Mouse (Mus musculus) adrenal gland, postnatal 4 days (tissue): ENCODE results near the gene Selenof. TPM values are rescaled to one million over a fixed set of nuclear protein-coding genes. Genes with fewer than 3 reads are reported as not detected.
A peak's percentile ranks its signal among the peaks of the same experiment; 100 is the strongest.
"Not testable (repeated sequence)": the region's sequence is repeated elsewhere in the genome, so short reads cannot be mapped to it uniquely, and the experiment has no call there.

Experiments used
- DNase-seq, 2 experiments: peaks; one replicate each; pipeline ENCODE4 v3.0.0; 2021 to 2022; ENCODE audit warnings: low spot score in 2 of 2, mixed read lengths in 2 of 2
- total RNA-seq, 2 experiments: library from RNA; stranded (reverse); gene quantifications; 2 replicates each; pipeline ENCODE4 v1.2.3; 2021

The Selenof gene
- total RNA-seq, 2 experiments from 2014 or later = 288 to 291 TPM

GRCm38 (mm10) chr3:144597790-144598467 is 27.8 kb downstream of the Selenof start:
- no peak for DNase-seq

DNA sequence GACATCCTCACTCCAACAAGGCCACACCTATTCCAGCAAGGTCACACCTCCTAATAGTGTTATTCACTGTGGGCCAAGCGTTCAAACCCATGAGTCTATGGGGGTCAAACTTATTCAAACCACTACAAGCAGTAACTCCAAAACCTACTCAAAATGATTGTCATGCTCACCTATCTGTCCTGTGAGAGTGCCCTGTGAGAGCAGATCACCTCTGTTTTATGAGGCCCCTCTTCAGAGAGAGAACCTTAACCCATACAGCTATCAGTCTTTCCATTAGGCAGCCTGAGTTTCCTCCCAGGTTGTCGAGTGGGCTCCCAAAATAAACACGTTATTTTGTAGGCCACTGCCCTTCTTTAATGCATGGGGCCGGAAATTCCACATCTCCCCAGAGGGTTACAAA is 32.3 kb downstream of the Selenof start:
- no peak for DNase-seq

- no peak for DNase-seq
Measured at GRCm38 (mm10) chr3:144602819-144603218, 32.7 kb downstream of the Selenof start.

GRCm38 (mm10) chr3:144603558-144603957 is 33.5 kb downstream of the Selenof start:
- DNase-seq = no peak

DNA sequence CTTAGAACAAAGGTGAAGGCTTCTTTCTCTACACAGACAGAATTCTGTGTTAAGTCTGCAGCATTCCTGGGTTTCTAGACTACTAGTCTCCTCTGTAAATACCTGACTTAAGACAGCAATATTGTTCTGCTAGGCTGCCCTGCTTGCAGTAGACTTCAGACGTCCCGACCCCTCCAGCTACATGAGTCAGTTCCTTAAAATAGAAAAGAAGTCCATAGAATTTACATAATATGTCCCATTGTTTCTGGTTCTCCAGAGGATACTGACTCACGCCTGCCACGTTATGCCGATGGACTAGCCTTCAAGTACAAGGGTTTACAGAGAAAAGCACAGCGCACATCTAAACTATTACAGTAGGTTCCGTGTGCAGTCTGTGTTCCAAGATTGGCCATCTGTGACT is 34.1 kb downstream of the Selenof start:
- no peak for DNase-seq

DNA sequence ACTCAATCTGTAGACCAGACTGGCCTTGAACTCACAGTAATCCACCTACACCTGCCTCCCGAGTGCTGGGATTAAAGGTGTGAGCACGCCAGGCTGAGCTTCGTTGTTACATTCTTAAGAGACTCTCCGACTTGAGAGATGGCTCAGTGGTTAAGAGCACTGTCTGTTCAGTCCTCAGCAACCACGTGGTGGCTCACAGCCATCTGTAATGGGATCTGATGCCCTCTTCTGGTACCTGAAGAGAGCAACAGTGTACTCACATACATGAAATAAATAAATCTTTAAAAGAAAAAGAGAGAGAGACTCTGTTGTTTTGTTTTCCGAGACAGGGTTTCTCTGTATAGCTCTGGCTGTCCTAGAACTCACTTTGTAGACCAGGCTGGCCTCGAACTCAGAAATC is 35.7 kb downstream of the Selenof start:
- DNase-seq = not testable (repeated sequence)

DNA sequence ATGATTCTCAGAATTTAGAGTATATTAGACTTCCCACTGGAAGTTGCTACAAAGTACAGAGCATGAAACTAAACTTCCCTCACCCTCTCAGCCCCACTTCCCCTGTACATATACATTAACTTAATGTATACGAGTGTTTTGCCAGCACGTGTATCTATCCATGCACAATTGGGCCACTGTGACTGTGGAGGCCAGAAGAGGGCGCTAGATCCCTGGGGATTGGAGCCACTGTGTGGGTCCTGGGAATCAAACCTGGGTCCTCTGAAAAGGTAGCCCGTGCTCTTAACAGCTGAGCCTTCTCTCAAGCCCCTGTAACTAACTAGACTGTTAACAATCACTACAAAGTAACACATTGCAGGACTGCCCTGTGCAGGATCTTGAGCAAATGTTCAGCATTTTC is 36.3 kb downstream of the Selenof start:
- DNase-seq = no peak

- no peak for DNase-seq
Measured at GRCm38 (mm10) chr3:144608090-144608489, 38.0 kb downstream of the Selenof start.

- no peak for DNase-seq
Measured at GRCm38 (mm10) chr3:144610759-144611158, 40.7 kb downstream of the Selenof start.

GRCm38 (mm10) chr3:144611626-144612271 is 41.6 kb downstream of the Selenof start:
- no peak for DNase-seq

- DNase-seq = no peak
Measured at GRCm38 (mm10) chr3:144612382-144612781, 42.3 kb downstream of the Selenof start.

DNA sequence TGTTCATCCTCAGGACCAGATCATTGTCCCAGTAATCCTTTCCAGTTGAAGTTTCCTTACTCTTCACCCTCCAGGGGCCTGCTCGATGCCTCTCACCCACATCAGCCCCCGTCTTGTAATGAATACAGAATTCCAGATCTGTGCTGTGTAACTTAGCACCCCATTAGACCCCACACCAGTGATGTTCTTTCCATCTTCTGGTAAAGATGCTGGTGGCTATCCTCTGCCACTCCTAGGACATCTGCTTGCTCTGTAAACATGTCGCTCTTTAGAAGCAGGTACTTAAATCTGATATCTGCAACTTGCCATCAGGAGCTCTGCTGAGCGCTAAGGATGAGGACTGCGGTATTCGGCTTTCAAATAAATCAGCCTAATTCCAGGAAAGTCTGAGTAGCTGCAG is 44.2 kb downstream of the Selenof start:
- no peak for DNase-seq

DNA sequence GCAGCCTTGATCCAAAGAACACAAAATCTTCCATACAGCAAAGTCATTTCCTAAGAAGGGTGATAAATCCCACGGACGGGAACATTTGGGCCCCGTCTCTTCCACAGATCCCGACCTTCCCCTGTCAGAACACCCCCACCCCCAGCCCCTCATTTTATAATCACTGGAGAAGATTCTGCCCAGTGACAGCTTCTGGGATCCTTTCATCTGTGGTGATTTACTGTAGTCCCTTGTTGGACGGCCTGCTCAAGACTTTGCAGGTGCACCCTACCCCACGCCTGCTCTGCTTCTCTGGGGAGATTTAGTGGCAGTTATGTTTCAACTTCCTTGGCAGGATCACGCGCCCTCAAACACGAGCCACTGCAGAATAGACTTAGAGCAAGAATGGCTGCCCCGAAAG is 44.6 kb downstream of the Selenof start:
- DNase-seq = no peak

DNA sequence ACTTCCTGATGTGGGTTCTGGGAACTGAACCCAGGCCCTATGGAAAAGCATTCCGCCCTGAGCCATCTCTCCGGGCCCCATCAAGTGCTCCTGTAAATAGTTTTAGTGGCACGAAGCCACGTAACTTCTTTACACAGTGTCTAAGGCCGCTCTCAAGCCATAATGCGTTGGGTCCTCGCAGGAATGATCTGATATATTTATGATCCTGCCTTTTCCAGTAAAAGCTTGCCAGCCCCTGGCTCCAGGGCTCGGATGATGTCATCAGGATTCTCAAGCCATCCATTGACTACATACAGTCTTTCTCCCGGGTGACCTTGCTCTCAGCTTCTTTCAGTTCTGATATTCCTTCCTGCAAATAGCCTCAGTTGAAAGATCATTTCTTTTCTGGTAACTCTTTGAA is 45.4 kb downstream of the Selenof start:
- no peak for DNase-seq

DNA sequence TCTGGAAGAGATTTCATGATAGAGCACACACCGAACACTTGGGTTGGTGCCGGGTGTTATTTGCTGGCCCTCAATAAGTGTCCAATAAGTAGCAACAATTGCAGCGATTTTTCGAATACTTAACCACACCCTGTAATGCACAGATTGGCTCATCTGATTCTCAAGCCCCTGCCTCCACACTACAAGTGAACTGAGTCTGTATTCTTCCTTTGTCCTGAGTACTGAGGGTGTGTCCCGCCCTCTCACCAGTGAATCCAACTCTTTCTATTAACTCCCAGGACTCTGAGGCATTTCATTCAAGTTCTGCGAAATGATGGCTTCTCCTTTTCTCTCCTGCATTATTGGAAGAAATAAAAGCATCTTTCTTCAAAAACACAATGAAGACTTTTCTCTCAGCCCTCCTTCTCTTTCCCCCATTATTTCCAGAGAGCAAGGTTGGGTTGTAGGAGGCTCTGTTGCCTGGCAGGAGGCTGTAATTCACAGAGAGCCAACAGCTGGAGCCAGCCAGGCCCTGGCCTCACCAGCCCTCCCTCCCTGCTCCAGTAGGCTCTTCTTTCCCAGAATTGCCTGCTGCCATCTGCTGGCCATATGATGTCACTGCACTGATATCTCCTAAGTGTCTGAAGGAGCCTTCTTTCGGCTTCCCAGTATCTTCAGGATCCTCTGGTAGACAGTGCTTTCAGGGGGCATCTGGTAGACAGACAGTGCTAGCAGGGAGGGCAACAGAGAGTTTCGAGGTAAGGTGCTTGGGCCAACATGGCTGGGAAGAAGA is 46.7 kb downstream of the Selenof start:
- peak; percentile 42 to 65 for DNase-seq

DNA sequence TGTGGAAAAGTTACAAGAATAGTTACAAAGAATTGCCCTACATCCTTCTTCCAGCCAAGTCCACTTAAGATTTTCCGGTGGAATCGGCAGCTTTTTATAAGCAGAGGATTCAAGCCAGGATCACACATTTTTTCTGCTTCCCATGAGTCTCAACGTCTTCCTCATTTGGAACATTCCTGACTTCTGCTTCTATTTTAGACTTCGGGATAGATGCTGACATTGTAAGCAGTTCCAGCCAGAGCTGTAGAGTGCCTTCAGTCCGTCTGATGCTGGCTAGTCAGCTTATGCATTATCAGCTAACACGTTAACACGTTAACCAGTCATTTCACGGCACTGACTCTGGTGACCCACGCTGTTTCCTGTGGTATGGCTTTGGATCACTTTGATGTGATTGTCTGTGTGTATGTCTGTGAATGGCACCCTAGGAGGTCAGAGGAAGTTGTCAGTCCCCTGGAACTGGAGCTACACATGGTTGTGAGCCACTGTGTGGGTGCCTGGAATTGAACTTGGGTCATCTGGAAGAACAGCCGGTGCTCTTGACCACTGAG is 47.6 kb downstream of the Selenof start:
- DNase-seq = no peak

DNA sequence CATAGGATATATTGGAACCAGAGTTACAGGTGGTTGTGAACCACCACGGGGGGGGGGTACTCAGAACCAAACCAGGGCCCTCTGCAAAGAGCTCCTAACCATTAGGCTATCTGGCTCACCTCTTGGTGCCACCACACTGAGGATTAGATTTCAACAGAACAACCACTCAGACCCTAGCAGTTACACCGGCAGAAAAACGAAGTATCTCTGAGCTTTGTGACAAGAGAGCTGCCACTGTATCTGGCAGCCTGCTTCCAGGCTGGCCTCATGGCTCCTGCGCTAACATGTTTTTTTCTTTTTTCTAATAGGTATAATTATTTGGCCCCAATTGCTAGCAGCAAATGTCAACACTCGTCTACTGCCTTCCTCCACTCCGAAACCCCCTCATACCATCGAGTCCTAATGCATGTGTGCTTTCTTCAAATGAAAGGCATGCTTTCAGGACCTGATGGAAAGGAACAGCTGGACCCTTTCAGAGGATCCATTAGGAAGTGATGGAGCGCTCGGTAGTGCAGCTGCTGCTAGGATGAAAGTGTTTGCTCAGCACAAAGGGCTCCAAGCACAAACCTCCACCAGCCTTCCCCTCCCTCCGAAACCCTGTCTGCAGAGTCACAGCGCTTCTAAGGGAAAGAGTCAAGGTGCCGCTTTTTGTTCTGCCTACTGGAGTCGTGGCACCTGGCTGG is 53.0 kb downstream of the Selenof start:
- DNase-seq = no peak

- no peak for DNase-seq
Measured at GRCm38 (mm10) chr3:144625691-144626090, 55.6 kb downstream of the Selenof start.

GRCm38 (mm10) chr3:144628005-144628914 is 58.2 kb downstream of the Selenof start:
- no peak for DNase-seq

- no peak for DNase-seq
Measured at GRCm38 (mm10) chr3:144628915-144629230, 58.8 kb downstream of the Selenof start.
